Comparison of ENCODE assay signal across 9 mouse cellular contexts in the genomic region with DNA sequence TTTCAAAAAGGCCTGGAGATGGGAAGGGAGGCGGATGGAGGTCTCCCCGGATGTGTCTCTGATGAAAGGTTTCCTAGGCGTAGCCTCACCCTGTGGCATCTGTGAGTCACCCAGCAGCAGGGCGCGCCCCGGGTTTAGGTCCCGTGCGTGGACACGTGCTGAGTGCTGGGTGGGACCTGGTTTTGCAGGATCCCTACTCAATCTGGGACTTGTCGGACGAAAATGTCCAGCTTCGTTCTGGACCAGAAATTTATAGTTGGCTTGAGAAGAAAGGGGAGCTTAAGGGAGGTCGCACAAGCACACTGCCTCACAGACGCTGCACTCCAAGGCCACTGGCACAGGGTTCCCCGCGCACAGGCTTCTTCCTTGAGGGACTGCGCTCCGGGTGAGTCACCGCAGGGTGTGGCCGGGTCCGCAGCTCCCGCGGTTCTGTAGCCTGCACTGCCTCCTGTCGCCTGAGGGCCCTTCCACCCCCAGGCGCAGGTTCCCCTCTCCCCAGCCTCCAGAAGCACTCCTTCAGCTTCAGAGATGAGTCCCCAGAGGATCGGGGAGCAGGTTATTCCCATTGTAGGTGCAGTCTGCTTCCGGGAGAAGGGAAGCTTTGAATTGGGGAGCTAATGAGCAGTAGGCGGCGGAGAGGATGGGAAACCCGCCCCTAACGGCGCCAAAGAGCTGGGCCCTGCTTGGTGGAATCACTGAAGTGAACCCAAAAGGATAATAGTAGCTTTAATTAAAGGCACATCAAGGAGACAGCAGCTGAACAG. TPM values are rescaled to one million over a fixed set of nuclear protein-coding genes. Genes with fewer than 3 reads are reported as not detected.
A peak's percentile ranks its signal among the peaks of the same experiment; 100 is the strongest.
DNase-seq lines count a peak whose midpoint lies in the region; ATAC-seq lines count a peak whose summit lies in the region.
"Had no signal": no experiment of that assay in that cellular context is flagged by ENCODE, and none has a peak within 500 bp of the region (broad histone marks: within the 10 kb centered on the region; RNA-seq: fewer than 3 reads in every experiment).

No protein-coding gene starts in this region.

- intact Hi-C loops in gastrocnemius, postnatal 14 days (cut with DNase I; ENCODE audit: low total_unique reads), result loop anchor here (5.0 kb wide), 1 partner anchor 86 kb away; no protein-coding TSS in a partner anchor
- intact Hi-C loops in left cerebral cortex, postnatal 36 days (cut with DNase I), result loop anchor here (5.0 kb wide), 1 partner anchor 91 kb away; no protein-coding TSS in a partner anchor

- DNase-seq in layer of hippocampus, adult 11-12 months (ENCODE audit: low spot score), result peak; percentile 45
- no peak for DNase-seq in layer of hippocampus, adult 18-20 months (ENCODE audit: low spot score in 2 of 2)
- peak; percentile 84 for DNase-seq in gastrocnemius, postnatal 14 days
- peak; percentile 75 for DNase-seq in induced T-regulatory cell, adult 2 months (ENCODE audit: low read depth)
- peak; percentile 47 to 49 for DNase-seq in left cerebral cortex, postnatal 36 days (ENCODE audit: low spot score in 2 of 2)
- peak; percentile 20 to 23 for DNase-seq in right cerebral cortex, postnatal 36 days (ENCODE audit: low spot score in 2 of 2)

- ATAC-seq in common myeloid progenitor, adult 5-6 weeks (replicated peaks; ENCODE audit: low read depth, poor library complexity, severe bottlenecking), result peak; percentile 92
- peak; percentile 63 for ATAC-seq in megakaryocyte-erythroid progenitor cell, adult 5-6 weeks (replicated peaks; ENCODE audit: low FRiP score, low TSS enrichment, poor library complexity, severe bottlenecking)

RNA-seq across cellular contexts. Expression of a gene that starts 8.4 kb away (rescaled TPM):
- not detected for total RNA-seq in layer of hippocampus, adult 18-20 months (2021)
- not detected in 2 replicates for total RNA-seq in common myeloid progenitor, adult 5-6 weeks (2017)
- under 1 TPM in 1 of 2 experiments, not detected in 1; 0.66 TPM for total RNA-seq in gastrocnemius, postnatal 14 days (2021)
- not detected for total RNA-seq in left cerebral cortex, postnatal 36 days (2021)
- not detected in 2 replicates for total RNA-seq in megakaryocyte-erythroid progenitor cell, adult 5-6 weeks (2014; fragmentation: Nextera tagmentation)
- total RNA-seq in megakaryocyte-erythroid progenitor cell, adult 5-6 weeks (2017), result not detected in 2 replicates
- total RNA-seq: CH12.LX had no signal

RNA-seq across cellular contexts. Expression of a gene that starts 10.9 kb away (rescaled TPM):
- 1 to 10 TPM; 6.8 to 7.1 TPM for total RNA-seq in layer of hippocampus, adult 18-20 months (2021)
- not detected in 2 replicates for total RNA-seq in common myeloid progenitor, adult 5-6 weeks (2017)
- total RNA-seq in gastrocnemius, postnatal 14 days (2021), result 1 to 10 TPM; 3.0 to 9.9 TPM
- 1 to 10 TPM; 3.2 to 4.9 TPM for total RNA-seq in left cerebral cortex, postnatal 36 days (2021)
- not detected in 2 replicates for total RNA-seq in megakaryocyte-erythroid progenitor cell, adult 5-6 weeks (2014; fragmentation: Nextera tagmentation)
- not detected in 2 replicates for total RNA-seq in megakaryocyte-erythroid progenitor cell, adult 5-6 weeks (2017)

RNA-seq across cellular contexts. Expression of a gene that starts 11.6 kb away (rescaled TPM):
- total RNA-seq in layer of hippocampus, adult 18-20 months (2021), result 1 to 10 TPM; 3.1 to 3.3 TPM
- not detected in 2 replicates for total RNA-seq in common myeloid progenitor, adult 5-6 weeks (2017)
- total RNA-seq in gastrocnemius, postnatal 14 days (2021), result 10 to 100 TPM; 16.6 to 20.1 TPM
- 1 to 10 TPM; 3.6 to 3.8 TPM for total RNA-seq in left cerebral cortex, postnatal 36 days (2021)
- not detected in 2 replicates for total RNA-seq in megakaryocyte-erythroid progenitor cell, adult 5-6 weeks (2014; fragmentation: Nextera tagmentation)
- total RNA-seq in megakaryocyte-erythroid progenitor cell, adult 5-6 weeks (2017), result not detected in 2 replicates
- total RNA-seq: CH12.LX had no signal

RNA-seq across cellular contexts. Expression of a gene that starts 53.1 kb away (rescaled TPM):
- total RNA-seq in layer of hippocampus, adult 18-20 months (2021), result 100 to 1,000 TPM; 279 to 296 TPM
- total RNA-seq in common myeloid progenitor, adult 5-6 weeks (2017), result 124 and 148 TPM in 2 replicates
- total RNA-seq in gastrocnemius, postnatal 14 days (2021), result 100 to 1,000 TPM; 110 to 129 TPM
- total RNA-seq in left cerebral cortex, postnatal 36 days (2021), result 100 to 1,000 TPM; 245 to 282 TPM
- 38.5 and 40.5 TPM in 2 replicates for total RNA-seq in megakaryocyte-erythroid progenitor cell, adult 5-6 weeks (2014; fragmentation: Nextera tagmentation)
- total RNA-seq in megakaryocyte-erythroid progenitor cell, adult 5-6 weeks (2017), result 34.3 and 37.8 TPM in 2 replicates

RNA-seq across cellular contexts. Expression of a gene that starts 53.4 kb away (rescaled TPM):
- 10 to 100 TPM; 12.2 to 13.4 TPM for total RNA-seq in layer of hippocampus, adult 18-20 months (2021)
- total RNA-seq in common myeloid progenitor, adult 5-6 weeks (2017), result 17.1 and 19.9 TPM in 2 replicates
- total RNA-seq in gastrocnemius, postnatal 14 days (2021), result 1 to 10 TPM; 6.8 to 7.0 TPM
- 10 to 100 TPM; 12.5 to 14.0 TPM for total RNA-seq in left cerebral cortex, postnatal 36 days (2021)
- total RNA-seq in megakaryocyte-erythroid progenitor cell, adult 5-6 weeks (2014; fragmentation: Nextera tagmentation), result 8.0 and 9.1 TPM in 2 replicates
- total RNA-seq in megakaryocyte-erythroid progenitor cell, adult 5-6 weeks (2017), result 17.1 and 18.0 TPM in 2 replicates

Comparison
In these comparisons a context has a peak if more than half of its experiments do, and no peak if none do; other contexts are left out.
1. DNase-seq: peak in layer of hippocampus, adult 11-12 months (single experiment), gastrocnemius, postnatal 14 days (single experiment), induced T-regulatory cell, adult 2 months (single experiment), left cerebral cortex, postnatal 36 days (2 of 2) and right cerebral cortex, postnatal 36 days (2 of 2); none in layer of hippocampus, adult 18-20 months (0 of 2).